Mouse (Mus musculus) lung, adult 2 months (tissue): Measurements from ENCODE around the gene Ankdd1b. TPM values are rescaled to one million over a fixed set of nuclear protein-coding genes. Genes with fewer than 3 reads are reported as not detected.

Experiments used
- DNase-seq: peaks from one replicate; pipeline ENCODE4 v3.0.0; 2022
- H3K4me1 ChIP-seq: fragments of 200-500 bp; 2 replicates; pipeline ENCODE4 v1.6.1; 2011; ENCODE audit warnings: low read length; ENCODE audit not compliant: control insufficient read depth, insufficient read depth
- H3K4me3 ChIP-seq: fragments of 200-500 bp; replicated peaks from 2 replicates; pipeline ENCODE3; 2011; ENCODE audit warnings: low read depth, mild to moderate bottlenecking, control low read depth, low read length; ENCODE audit errors: extremely low read depth
- CTCF ChIP-seq: fragments of 200-500 bp; IDR thresholded peaks from 2 replicates; pipeline ENCODE4 v1.5.1; 2011; ENCODE audit warnings: mild to moderate bottlenecking, low read length, control low read depth; ENCODE audit not compliant: insufficient read depth
- POLR2A ChIP-seq: fragments of 200-500 bp; IDR thresholded peaks from 2 replicates; pipeline ENCODE4 v1.6.1; 2011; ENCODE audit warnings: low read depth, mild to moderate bottlenecking, control low read depth, low read length, borderline replicate concordance; ENCODE audit errors: extremely low read depth
- WGBS: fragments of 180-500 bp; shearing (Covaris S2); methylation state at CpG from one replicate; pipeline ENCODE4 v1.1.7; 2018; 5-methylcytosine and 5-hydroxymethylcytosine counted together
- polyA plus RNA-seq: library from polyadenylated mRNA; depleted of rRNA; stranded (reverse); fragments of >200 nt; gene quantifications from 2 replicates; pipeline ENCODE4 v1.2.3, GENCODE M21; 2012

Ankdd1b gene
- polyA plus RNA-seq, 1 experiment: 0.06 TPM

DNA sequence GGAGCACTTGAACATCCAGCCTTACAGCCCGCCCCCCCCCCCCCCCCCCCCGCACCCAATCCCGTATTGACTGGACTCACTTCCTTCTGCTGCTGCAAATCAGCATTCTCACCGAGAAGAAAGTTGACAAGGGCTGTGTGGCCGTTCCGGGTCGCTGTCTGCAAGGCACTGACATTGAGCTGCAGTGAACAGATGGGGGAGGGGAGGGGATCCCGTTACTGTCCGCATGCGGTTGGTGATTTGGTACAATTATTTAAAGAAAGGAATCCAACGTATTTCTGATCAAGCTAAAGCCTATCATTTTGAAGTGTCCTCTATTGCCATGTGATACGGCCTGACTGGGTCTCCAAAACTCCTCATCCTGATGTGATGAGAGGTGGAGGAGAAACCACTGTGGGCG is 35.2 kb downstream of the Ankdd1b start:
- no peak for TF ChIP-seq POLR2A
- TF ChIP-seq CTCF: no peak
- Histone ChIP-seq H3K4me1 (peaks cover 24% of the 10 kb centered on the region), H3K4me3 (no peak overlapping the region)
- no peak for DNase-seq
- 31% methylated on average over 13 of the region's 13 CpGs for WGBS

DNA sequence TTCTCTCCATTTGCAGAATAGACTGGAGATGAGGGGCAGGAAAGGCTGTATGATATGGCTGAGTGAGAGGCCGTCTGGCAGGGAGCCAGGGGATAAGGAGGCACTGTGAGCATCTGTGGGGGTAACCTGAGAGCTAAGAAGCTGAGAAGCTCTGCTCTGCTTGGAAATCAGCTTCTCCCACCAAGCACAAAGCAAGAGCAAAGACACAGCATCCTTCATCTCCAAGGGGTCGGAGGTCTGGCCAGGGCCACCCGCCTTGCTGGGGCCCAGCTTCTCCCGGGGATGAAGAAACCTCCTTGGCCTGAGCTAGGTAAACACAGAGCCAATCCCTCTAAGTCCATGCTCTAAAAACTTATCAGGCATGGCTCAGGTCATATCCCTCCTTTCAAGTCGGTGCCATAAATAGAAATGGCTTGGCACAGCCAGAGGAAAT is 36.1 kb downstream of the Ankdd1b start:
- no peak for DNase-seq
- WGBS: 19% methylated on average over 5 of the region's 5 CpGs
- TF ChIP-seq CTCF (no peak), POLR2A (no peak)
- H3K4me1 ChIP-seq: peaks cover 24% of the 10 kb centered on the region
- no peak overlapping the region for H3K4me3 ChIP-seq

GRCm38 (mm10) chr13:96433648-96434190 is 37.3 kb downstream of the Ankdd1b start:
- no peak for DNase-seq
- TF ChIP-seq CTCF (no peak), POLR2A (no peak)
- 23% methylated on average over 11 of the region's 11 CpGs for WGBS
- Histone ChIP-seq H3K4me3 (no peak overlapping the region), H3K4me1 (peaks cover 24% of the 10 kb centered on the region)

GRCm38 (mm10) chr13:96433041-96433440 is 38.0 kb downstream of the Ankdd1b start:
- Histone ChIP-seq H3K4me1 (peaks cover 24% of the 10 kb centered on the region), H3K4me3 (no peak overlapping the region)
- 66% methylated on average over 6 of the region's 6 CpGs for WGBS
- no peak for TF ChIP-seq POLR2A
- TF ChIP-seq CTCF: no peak
- DNase-seq: no peak

GRCm38 (mm10) chr13:96432376-96432811 is 38.6 kb downstream of the Ankdd1b start:
- Histone ChIP-seq H3K4me3 (no peak overlapping the region), H3K4me1 (peaks cover 24% of the 10 kb centered on the region)
- no peak for TF ChIP-seq POLR2A
- no peak for TF ChIP-seq CTCF
- 59% methylated on average over 3 of the region's 3 CpGs for WGBS
- no peak for DNase-seq

- WGBS: 34% methylated on average over 12 of the region's 12 CpGs
- Histone ChIP-seq H3K4me3 (no peak overlapping the region), H3K4me1 (peaks cover 24% of the 10 kb centered on the region)
- peak; percentile 86 for DNase-seq
- TF ChIP-seq CTCF (peak; percentile 93), POLR2A (no peak)
Measured at GRCm38 (mm10) chr13:96431595-96432156, 39.3 kb downstream of the Ankdd1b start.

- 64% methylated on average over 5 of the region's 5 CpGs for WGBS
- no peak for DNase-seq
- TF ChIP-seq POLR2A (no peak), CTCF (no peak)
- Histone ChIP-seq H3K4me3 (no peak overlapping the region), H3K4me1 (peaks cover 11% of the 10 kb centered on the region)
Measured at GRCm38 (mm10) chr13:96428531-96428930, 42.5 kb downstream of the Ankdd1b start.

DNA sequence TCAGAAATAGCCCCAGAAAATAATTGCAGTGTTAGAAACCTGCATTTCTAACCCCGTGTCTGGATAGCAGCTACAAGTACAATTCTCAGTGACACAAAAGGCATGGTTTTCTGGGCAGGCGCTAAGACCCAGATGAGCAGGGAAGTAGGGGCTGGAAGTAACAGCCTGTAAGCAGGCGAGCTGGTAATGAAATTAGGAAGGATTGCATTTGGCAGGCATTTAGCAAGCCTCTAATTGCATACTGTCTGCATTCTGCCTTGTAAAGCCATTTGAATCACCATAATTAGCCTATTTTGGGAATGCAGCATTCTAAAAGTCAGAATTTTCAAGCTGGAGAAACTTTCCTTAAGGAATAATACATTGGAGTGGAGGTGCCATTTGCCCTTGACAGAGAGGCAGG is 45.0 kb downstream of the Ankdd1b start:
- no peaks in the 10 kb centered on the region for H3K4me1 ChIP-seq
- no peak overlapping the region for H3K4me3 ChIP-seq
- WGBS: 66% methylated on average over 3 of the region's 3 CpGs
- TF ChIP-seq POLR2A: no peak
- no peak for TF ChIP-seq CTCF
- DNase-seq: no peak

DNA sequence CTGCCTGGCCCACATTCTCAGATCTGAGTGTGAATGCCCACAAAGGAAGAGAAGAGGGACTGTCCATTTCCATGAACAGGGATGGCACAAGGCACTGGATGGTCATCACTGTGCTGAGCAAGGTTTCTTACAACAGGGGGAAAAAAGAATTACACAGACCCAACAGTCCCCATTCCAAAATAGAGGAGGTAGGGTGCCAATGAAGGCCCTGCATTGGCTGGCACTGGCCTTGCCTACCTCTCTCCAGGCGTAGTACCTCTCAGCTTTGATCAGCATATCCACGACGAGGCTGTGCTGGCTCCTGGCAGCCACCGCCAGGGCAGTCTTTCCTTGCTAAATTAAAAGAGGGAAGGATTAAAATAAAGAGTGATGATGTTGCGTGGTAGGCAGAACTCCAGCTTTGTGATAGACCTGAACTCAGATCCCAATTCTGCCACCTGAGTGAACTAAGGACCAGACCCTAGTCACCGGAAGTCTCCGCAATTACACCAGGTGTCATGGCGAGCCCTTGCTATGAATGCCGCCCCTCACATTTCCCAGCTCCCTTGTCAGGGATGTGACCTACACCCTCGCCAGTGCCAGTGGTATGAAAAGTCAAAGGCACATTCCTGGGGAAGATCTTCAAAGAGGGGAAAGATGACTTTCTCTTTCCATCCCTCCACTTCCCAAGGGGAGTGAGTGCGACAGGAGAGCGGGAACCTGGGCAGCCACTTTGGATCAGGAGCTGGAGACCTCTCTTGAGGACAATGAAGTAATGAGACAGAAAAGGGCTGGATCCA is 46.3 kb downstream of the Ankdd1b start:
- Histone ChIP-seq H3K4me3 (no peak overlapping the region), H3K4me1 (no peaks in the 10 kb centered on the region)
- no peak for DNase-seq
- TF ChIP-seq CTCF: no peak
- 92% methylated on average over 12 of the region's 12 CpGs for WGBS

DNA sequence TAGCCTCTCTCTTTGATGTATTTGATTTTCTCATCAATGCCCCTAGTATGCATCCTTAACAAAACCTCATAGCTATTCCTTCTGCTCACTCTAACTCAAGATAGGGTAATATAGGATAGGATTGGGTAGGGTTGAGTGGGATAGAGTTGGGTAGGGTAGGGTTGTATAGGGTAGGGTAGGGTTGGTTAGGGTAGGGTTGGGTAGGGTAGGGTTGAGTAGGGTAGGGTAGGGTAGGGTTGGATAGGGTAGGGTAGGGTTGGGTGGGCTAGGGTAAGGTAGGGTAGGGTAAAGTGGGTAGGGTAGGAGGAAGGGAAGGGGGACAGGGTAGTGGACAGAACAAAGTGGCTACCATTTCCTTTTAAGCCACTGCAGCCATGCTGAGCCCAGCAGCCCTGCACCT is 49.8 kb downstream of the Ankdd1b start:
- Histone ChIP-seq H3K4me1 (0 out of 2 replicates have a peak, but pooled peaks cover 3% of the 10 kb centered on the region), H3K4me3 (no peak overlapping the region)
- no peak for DNase-seq
- no peak for TF ChIP-seq POLR2A
- TF ChIP-seq CTCF: no peak
